Mouse (Mus musculus) erythroid progenitor cell, adult 5-6 weeks (primary cell): ENCODE data around the gene Klc1. TPM values are rescaled to one million over a fixed set of nuclear protein-coding genes. Genes with fewer than 3 reads are reported as not detected.
"Not testable (repeated sequence)": the region's sequence is repeated elsewhere in the genome, so short reads cannot be mapped to it uniquely, and the experiment has no call there.

ENCODE experiments used
- ATAC-seq: replicated peaks from 2 replicates; pipeline ENCODE4 v1.8.0; 2016; ENCODE audit warnings: moderate number of reproducible peaks, mild to moderate bottlenecking, moderate TSS enrichment, inconsistent platforms; ENCODE audit not compliant: poor library complexity, low FRiP score, severe bottlenecking
- total RNA-seq, 2 experiments: library from RNA; stranded (forward) in 1 of 2; stranded (reverse) in 1 of 2; fragments of 150-400 nt in 1 of 2; fragments of 186-747, 209-891 nt in 1 of 2; gene quantifications; 2 replicates each; pipeline versions ENCODE4 v1.2.3 to v1.2.4; 2015 to 2017; ENCODE audit warnings: low replicate concordance in 2 of 2

Klc1 gene
- 18.0 and 31.7 TPM in 2 replicates for total RNA-seq (2015; ENCODE audit: low replicate concordance)
- 38.2 and 63.6 TPM in 2 replicates for total RNA-seq (2017; ENCODE audit: low replicate concordance)

DNA sequence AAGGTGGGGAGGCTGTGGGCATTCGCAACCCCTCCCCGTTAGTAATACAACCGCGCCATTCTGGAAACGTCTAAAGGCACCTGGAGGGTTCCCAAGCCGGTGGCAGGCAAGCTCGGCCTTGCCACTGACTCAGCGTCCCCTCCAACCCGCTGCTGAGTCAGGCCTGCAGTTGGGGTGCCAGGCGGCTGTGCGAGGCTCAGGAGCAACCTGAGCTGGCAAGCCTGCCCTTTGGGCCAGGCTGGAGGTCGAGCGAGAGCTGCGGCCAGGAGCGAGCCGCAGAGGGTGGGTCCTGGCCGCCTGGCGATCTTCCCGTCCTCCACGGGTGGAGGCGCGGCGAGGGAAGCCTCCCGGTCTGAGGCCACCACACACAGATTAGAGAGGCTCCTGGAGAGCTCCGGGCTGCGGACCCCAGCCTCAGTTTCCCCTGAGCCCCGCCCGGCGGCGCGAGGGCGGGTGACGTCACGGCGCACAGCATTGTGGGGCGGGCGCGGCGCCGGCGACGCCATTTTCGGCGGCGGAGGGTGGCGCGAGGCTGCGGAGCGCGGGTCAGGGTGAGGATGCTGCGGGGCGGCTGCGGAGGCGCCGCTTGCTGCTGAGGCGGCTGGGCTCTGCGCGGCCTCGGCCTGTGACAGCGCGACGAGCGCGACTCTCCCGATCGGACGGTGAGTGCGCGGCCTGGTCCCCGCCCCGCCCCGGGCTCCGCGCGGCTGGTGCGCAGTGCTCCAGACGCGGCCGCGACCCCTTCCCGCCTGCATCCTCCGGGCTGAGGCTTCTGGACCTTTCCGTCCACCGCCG is at the start of gene Klc1:
TSS of gene Klc1 (plus strand) at position 469 of the 795 bp plus-strand sequence.
- ATAC-seq = peak; percentile 78

DNA sequence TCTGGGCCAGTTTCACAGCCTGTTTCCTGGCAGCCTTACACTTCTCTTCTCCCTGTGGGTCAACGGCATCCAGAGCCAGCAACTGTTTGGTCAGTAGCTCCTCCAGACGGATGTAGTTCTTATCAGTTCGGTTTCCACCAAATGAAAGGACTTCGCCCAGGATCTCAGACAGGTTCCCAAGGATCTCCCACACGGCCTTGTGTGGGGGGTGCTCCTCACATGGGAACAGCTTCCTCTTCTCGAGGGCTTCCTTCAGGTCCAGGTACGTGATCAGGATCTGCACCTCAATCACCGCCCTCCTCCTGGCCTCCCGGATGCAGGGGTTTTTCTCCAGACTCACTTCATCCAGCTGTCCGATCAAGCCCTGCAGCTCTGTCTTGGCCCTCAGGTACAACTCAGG is 48.6 kb upstream of the Klc1 start:
- ATAC-seq = no peak

DNA sequence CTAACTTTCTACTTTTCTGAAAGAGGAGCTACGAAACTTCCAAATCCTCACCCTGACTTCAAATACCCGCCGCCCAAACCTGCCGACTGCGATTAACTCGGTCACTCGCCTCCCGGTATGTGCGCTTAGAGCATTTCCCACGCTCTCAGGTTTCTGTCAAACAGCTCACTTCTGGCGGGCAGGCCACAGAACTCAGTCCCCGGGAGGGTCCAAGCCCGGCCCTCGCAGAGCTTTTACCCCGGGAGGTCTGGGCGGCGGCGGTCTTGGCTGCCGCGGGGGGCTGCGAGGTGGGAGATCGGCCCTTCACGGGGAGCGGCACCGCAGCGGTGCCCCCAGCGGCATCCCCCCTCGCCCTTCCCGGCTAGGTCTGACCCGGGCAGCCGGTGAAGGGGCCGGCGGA is 46.2 kb upstream of the Klc1 start:
- ATAC-seq = no peak

DNA sequence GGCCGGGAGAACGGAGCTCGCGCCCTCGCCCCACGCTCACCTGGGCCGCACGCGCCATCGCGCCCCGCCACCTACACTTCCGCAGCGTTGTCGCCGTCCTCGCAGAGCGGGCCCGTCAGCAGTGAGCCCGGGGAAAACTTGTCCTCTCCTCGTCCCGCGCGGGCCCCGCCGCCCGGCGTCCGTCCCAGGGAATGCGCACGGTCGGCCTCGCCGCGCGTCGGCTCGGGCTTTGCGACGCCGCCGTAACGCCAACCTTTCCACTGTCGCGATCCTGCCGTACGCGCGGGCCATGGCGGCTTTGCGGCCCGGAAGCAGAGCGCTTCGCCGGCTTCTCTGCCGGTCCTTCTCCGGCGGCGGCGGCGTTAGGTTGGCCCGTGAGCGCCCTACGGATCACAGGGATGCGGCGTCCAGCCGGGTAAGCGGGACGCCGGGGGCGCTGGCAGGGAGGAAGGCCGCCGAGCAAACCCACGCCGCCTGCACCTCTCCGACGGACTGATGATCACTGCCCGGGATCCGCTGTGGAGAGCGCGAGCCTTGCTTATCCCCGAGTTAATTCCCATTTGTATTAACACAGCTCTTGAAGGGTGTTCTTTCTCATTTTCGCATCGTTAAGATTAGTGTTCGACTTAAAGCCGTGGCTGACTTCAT is 45.5 kb upstream of the Klc1 start, which contains the start of the genes Bag5 and Apopt1:
TSS of gene Bag5 (minus strand) at position 254 of the 648 bp plus-strand sequence.
TSS of gene Apopt1 (plus strand) at position 258 of the 648 bp plus-strand sequence.
- peak; percentile 79 for ATAC-seq

DNA sequence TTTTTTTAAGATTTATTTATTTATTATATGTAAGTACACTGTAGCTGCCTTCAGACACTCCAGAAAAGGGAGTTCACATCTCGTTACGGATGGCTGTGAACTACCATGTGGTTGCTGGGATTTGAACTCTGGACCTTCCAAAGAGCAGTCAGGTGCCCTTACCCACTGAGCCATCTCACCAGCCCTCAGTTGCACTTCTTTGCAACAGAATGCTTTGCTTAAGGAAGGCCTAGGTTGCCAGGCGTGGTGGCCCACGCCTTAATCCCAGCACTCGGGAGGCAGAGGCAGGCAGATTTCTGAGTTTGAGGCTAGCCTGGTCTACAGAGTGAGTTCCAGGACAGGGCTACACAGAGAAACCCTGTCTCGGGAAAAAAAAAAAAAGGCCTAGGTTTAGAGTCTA is 44.8 kb upstream of the Klc1 start:
- not testable (repeated sequence) for ATAC-seq

DNA sequence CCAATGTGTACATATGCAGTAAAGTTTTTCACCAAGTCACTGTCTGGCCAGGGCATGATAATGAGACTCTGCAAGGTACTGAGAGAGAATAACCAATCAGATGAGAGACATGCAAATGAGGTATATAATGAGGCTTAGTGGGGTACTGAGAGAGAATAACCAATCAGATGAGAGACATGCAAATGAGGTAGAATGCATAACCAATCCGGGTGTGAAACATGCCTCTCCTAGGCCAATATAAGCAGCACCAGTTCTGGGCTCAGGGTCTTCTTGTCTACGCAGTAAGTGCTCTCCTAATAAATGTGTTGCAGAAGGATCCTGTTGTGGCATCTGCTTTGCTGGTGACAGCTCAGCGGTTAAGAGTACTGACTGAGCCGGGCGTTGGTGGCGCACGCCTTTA is 42.1 kb upstream of the Klc1 start:
- ATAC-seq = no peak

DNA sequence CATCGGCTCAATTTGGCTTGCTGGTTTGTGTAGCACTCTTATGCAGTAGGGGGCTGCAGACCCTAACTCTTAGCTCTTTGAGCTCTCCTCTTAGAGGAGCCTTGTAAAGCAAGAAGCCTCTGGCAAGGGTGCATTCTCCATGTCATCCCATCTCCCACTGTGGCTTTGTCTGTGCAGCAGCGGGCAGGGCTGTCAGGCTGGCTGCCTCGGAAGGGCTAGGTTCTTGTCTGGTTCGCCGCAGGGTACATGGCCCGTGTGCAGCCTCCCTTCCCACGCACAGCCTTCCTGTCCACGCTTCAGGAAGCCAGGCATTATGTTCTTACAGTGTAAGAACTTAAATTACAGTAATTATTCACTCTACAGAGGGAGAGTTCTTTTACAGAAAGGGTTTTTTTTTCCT is 40.0 kb upstream of the Klc1 start:
- ATAC-seq = no peak

DNA sequence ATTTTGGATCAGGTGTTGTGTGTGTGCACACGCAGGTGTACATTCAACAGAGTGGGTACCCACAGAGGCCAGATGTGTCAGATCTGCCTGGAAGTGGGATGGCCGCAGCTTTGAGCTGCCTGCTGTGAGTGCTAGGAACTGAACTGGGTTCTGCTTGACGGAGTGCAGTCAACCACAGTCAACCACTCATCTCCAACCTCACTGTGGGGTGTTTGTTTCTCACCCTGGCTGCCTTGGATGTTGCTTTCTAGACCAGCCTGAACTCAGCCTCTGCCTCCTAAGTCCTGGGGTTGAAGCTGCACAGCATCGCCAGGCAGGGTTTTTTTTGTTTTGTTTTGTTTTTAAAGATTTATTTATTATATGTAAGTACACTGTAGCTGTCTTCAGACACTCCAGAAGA is 38.4 kb upstream of the Klc1 start:
- no peak for ATAC-seq

DNA sequence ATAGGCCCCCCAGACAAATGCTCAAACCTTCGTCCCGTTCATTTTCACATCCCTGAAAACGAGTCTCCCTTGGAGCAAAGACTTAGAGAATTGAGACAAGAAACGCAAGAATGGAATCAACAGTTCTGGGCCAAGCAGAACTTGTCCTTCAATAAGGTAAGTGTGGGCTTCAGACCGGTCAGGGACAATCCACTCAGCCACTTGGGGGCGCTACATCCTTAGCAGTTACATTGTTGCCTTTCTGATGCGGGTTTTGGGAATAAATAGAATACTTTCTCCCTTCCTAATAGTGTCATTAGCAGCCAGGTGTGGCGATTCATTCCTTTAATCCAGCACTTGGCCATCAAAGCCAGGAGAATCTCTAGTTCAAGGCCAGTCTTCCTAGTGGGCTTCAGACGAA is 36.0 kb upstream of the Klc1 start:
- ATAC-seq = no peak

DNA sequence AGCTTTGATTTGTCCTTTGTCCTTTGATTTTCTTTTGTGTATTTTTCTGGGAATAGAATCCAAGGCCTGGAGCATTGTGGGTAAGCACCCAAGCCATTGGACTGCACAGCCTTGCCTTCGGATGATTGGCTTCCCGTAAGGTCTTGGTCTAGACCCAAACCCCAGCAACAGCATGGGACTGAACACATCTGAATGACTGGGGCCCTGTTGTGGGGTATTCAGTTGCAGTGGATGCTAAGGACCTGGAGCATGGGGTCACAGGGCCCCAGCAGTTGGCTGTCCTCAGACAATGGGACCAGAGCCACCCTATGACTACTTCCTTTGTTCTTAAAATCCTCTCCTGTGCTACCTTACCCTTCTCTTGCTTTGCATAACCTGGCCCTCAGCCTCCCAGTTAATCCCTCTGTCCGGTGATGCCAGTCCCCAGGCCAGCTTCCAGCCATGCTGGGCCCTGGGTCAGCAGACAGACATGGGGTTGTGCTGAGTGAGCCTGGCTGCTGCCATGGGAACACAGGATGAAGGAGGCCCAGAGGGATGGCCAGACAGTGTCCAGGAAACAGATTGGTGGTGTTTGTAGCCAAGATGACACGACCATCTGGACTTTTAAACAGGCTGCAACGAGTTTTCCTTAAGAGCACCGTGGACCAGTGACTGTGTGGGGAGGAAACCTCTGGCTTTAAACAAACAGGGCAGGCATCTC is 33.9 kb upstream of the Klc1 start:
- no peak for ATAC-seq

DNA sequence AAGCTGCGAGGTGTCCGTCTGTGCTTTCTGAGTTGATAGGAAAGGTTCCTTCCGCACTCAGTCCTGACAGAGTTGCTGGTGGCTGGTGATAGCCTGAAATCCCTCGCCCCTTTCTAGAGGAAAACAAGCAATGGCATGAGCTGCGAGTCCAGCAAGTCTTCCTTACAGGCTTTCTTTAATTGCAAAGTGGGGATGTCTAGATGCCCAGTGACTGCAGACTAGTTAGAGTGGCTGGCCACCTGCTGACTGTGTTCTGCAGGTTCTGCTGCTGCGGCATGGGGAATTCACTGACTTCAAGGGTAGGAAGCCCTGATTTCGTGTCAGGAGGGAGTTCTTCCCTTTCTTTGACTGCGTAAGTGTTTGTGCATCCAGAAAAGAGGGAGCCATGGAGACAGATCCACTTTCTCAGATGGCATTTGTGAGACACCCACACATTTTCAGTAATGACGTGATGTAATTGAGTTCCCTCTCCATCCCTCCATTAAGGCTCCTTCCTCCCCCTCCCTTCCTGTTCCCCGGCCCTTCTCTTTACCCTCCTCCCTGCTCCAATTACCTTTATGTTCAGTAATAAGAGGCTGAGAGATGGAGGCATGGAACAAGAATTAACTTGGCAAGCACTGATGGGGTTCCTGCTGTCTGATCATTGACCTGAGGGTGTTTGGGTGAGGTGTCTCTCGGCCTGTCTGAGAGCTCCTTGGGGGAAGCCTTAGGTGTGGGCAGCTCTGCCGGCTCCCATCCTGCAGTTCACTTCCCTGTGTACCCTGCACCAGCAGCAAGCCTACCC is 33.1 kb upstream of the Klc1 start:
- no peak for ATAC-seq

DNA sequence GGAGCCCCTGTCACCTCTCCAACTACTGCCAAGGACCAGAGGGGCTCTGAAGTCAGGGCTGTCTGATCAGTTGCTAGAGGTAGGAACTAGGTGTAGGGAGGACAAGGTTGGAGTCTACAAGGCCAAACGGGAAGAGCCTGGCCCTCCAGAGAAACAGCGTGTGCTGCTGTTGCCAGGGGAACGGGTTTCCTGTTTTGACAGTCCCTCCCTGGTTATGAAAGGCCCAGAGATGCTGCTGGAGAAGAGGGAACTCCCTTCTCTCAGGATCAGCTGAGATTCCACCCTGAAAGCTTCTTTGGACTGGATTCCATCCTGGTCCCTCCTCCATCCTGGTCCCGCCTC is 32.6 kb upstream of the Klc1 start:
- ATAC-seq = no peak

DNA sequence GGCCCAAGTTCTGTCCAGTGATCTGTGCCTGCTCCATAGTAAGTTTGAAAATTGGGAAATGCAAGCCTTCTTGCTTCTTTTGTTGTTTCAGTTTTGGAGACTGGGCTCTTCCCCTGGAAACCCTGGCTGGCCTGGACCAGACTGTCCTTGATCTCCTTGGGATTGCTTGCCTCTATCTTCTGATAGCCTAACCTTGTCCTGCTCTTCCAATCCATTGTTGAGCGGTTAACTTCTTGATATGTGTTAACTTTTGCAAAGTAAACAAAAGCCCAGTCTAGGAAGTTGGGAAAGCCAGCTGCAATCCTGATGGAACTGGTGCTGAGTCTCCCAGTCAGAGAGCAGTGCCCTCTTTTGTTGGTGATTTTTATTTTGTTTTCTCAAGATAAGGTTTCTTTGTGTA is 30.7 kb upstream of the Klc1 start:
- no peak for ATAC-seq

DNA sequence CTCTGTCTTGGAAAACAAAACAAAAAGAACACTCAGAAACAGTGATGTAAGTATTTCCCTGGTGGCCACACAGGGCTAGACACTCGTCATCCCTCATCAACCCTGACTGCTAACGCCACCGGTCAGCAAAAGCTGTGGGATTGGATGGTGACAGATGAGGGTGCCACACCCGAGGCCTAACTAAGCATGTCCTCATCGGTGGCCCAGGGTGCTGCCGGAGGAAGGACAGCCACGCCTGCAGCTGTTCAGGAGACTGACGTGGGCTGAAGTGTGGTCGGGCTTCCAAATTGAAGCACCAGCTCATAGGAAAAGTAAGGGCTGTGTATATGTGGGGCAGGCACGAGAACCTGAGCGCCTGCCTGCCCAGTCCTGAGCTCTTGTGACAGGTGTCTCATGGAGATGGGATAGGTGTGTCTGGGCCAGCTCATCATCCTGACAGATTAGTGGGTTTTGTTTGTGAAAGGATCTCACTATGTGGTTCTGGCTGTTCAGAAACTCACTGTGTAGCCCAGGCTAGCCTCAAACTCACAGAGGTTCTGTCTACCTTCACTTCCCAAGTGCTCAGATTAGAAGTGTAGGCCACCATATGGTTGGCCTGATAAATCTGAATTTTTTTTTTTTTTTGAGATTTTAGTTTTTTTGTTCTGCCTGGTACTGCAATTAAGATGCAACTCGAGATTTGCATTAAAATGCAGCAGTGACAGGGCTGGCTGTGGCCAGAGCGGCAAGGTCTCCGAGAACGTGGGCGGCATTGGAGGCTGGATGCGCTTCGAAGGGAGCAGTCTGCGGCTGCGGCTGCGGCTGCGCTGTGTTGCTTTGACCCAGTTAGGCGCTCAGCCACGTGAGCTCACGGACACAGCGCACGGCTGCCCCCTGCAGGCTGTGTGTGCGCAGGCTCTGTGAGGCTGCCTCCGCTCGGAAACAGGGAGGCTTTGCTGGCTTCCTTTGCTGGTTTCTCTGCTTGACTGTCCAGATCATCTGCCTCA is 26.5 kb upstream of the Klc1 start:
- peak; percentile 94 for ATAC-seq

DNA sequence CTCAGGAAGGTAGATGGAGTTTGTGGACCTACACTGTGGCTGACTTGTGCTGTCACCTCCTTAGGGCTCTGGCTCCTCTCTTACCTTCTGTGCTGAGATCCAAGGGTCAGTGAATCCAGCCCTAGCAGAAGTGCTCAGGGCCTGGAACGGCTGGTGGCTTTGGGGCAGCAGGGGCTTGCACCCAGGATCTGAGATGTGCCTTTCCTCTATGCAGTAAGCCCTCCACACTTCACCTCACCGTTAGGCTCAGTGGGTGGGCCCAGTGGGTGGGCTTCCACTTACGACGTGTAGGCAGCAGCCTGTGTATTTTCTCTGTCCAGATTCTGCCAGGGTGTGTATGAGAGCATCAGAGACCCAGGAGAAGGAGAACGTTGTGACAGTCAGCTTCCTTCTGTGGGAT is 25.7 kb upstream of the Klc1 start:
- ATAC-seq = 0 out of 2 replicates have a peak, but pooled peaks have one; percentile 11

DNA sequence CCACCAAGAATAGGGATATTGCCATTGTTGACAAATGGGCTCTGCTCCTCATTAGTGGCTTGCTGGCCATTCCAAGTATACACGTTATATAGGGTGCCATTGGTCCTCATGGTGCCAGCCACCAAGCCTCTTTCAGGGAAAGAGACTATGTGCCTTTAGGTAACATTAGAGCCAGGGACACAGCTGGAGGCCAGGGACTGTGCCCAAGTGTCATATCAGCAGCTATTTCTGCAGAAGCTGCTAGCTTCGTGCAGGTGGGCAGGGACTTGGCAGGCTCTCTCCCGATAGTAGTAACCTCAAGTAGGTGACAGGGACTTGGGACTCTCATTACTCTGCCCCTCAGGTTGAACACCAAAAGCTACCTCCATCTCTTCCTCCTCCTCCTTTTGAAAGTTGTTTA is 23.7 kb upstream of the Klc1 start:
- no peak for ATAC-seq

DNA sequence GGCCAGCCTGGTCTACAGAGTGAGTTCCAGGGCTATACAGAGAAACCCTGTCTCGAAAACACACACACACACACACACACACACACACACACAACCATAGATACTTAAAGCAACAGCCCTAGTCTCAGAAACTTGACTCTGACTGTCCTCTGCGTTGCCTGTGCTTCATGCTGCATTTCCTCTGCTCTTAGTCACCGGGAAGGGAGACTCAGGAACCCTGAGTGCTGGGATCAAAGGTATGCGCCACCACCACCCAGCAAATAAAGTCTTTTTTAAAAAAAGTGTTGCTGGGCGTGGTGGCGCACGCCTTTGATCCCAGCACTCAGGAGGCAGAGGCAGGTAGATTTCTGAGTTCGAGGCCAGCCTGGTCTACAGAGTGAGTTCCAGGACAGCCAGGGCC is 22.0 kb upstream of the Klc1 start:
- ATAC-seq = not testable (repeated sequence)

DNA sequence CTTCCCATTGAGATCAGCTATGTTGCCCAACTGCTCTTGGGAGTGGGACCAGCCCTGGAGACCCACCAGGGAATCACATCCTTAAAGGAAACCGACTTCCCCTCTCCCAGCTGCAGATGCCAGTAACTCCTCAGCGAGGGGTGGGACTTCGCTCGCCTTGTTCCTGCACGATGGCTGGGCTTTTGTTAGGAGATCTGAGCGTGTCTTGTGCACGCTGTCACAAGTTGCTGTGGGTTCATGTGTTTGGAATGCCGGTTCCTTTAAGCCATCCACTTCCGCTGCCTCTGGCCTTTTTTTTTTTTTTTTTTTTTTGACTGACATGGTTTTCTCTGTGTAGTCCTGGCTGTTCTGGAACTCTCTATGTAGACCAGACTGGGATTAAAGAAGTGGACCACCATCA is 21.3 kb upstream of the Klc1 start:
- no peak for ATAC-seq

DNA sequence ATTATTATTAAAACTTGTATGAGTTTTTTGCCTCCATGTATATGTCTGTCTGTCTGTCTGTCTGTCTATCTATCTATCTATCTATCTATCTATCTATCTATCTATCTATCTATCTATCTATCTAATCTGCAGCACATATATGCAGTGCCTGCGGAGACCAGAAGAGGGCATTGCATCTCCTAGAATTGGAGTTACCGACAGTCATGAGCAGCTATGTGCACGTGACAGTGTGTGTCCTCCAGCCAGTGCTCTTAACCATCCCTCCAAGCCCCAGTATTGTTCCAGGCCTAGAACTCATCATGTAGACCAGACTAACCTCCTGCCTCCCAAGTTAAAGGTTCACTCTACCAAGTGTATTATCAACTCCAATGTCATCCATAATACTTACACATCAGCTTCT is 19.9 kb upstream of the Klc1 start:
- ATAC-seq = no peak
